Mouse (Mus musculus) brain, embryonic 14.5 days (tissue): ENCODE measurements at regions not wholly inside any gene's neighbourhood (a gene's known extent, or its start where the extent isn't known, plus 50 kb on each side); places are given as distances from the start of the nearest gene placed in this dataset.

Experiments used
- DNase-seq: peaks from one replicate; pipeline ENCODE4 v3.0.0-alpha.2; 2011; ENCODE audit warnings: low read depth
- CTCF ChIP-seq: fragments of 200-500 bp; IDR thresholded peaks from 2 replicates; pipeline ENCODE4 v1.5.1; 2012; ENCODE audit warnings: inconsistent platforms, mild to moderate bottlenecking, moderate library complexity, borderline replicate concordance; ENCODE audit not compliant: insufficient read depth, insufficient read length; ENCODE audit errors: extremely low read depth
- POLR2A ChIP-seq: fragments of 200-500 bp; IDR thresholded peaks from 2 replicates; pipeline ENCODE4 v1.6.1; 2012; ENCODE audit warnings: mild to moderate bottlenecking, inconsistent platforms, borderline replicate concordance; ENCODE audit not compliant: poor library complexity, insufficient read depth, insufficient read length, severe bottlenecking; ENCODE audit errors: extremely low read depth

DNA sequence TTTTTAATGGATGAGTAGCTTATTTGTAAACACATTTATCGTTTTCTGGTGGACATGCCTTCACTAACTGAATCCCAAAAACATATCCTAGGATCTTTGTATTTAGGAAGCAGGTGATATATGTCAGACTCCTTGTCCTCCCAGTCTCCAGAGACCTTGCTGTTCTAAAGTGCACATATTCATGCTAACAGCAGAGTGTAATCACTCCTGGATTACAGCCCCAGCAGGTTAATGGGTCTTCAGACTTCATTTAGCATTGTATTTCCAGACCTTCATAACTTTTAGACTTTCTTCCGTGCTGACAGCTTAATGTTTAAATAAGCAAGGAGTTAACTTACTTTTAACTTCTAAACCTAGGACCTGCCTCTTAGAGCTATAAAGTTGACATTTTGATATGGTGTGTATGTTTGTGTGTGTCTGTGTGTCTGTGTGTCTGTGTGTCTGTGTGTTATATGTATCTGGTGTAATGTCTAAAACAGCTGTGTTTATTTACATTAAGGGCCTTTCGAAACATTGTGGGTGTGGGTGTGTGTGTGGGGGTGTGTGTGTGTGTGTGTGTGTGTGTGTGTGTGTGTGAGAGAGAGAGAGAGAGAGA, 398.3 kb downstream of the Gm4340 start:
- TF ChIP-seq POLR2A (no peak), CTCF (no peak)
- DNase-seq: no peak

GRCm38 (mm10) chr10:104595920-104596319, 402.1 kb downstream of the Gm4340 start:
- DNase-seq: no peak
- TF ChIP-seq POLR2A (no peak), CTCF (no peak)

- TF ChIP-seq POLR2A (no peak), CTCF (no peak)
- no peak for DNase-seq
Observed at GRCm38 (mm10) chr10:104627629-104628028, 433.8 kb downstream of the Gm4340 start.

DNA sequence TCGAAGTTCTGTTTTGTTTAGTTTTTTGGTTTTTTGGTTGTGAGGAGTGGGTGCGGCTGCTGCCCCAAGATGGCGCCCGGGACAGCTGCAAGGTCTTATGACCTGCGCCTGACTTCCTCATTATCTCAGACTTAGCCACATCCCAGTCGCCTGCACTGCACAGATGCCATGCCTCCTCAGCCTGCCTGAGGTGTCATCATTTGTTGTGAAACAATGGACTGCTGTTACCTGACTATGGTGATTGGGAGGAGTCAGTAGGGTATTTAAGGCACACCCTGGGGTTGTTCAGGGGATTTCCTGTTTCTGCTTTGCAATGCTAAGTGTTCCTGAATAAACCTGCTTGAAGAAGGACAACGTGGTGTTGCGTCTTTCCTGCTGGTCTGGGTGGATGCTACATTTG, 457.2 kb downstream of the Gm4340 start:
- TF ChIP-seq POLR2A (no peak), CTCF (no peak)
- no peak for DNase-seq

DNA sequence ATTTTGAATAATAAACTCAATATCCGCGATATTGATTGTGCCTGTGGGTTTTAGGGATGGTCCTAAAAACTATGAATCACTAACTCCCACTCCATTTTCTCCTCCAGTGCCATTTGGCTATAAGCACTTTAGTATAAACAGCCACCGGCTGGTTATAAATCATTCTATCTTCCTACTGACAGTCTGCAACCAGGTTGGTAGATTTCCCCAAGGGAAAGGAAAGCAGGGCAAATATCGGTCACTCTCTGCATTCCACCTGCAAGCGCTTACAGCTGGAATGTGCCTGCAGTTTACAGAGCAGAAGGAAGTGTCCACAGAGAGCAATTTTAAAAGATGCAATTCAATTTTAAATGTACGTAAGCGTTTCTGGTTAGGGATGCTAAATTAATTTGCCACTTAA, 466.5 kb downstream of the Gm4340 start:
- DNase-seq: peak; percentile 45
- TF ChIP-seq CTCF (no peak), POLR2A (no peak)

GRCm38 (mm10) chr10:104661672-104662071, 467.8 kb downstream of the Gm4340 start:
- TF ChIP-seq CTCF (no peak), POLR2A (no peak)
- peak; percentile 97 for DNase-seq

DNA sequence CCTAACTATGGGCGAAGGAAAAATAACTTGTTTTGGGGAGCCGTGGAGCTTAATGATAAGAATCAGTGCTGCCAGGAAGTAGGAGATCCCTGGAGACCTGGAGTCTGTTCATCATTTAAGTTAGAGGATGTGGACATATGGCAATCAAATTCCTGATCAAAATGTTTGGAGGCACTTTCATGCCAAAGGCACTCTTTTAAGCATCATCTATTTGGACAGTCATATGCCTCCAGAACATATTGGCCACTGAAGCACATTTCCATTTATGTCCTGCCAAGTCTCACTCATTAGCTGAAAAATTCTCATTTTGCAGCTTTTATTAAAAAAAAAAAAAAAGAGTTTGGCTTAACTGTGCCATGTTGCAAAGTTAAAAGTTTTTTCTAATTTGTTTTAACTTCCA, 474.4 kb downstream of the Gm4340 start:
- TF ChIP-seq CTCF (no peak), POLR2A (no peak)
- DNase-seq: peak; percentile 74

DNA sequence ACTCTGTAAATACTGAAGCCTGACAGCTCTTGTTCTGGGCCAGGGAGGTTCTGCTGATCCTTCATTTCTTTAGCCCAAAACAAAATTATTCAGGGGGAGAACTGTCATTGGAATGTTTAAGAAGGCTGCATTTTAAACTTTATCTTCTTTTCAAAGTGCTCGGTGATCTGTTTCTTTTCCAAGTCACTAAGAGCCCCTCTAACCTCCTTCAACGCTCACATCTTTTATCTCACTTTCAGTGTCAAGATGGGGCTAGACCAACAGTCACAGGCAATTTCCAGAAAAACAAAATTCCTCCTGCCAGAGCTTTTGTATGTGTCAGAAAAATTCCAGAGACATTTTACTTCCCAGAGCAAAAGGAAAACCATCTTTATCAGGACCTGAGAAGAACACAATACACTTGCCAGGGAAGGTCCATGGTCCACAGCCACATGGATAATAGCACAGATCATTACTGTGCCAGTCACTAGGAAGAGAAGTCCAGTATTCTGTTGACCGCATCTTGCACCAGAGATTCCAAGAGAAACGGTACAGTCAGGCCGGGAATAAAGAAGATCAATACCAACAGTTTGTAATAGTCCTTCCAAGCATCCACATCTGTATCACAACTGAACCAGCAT, 491.0 kb downstream of the Gm4340 start:
- no peak for TF ChIP-seq CTCF
- TF ChIP-seq POLR2A: no peak
- DNase-seq: no peak

DNA sequence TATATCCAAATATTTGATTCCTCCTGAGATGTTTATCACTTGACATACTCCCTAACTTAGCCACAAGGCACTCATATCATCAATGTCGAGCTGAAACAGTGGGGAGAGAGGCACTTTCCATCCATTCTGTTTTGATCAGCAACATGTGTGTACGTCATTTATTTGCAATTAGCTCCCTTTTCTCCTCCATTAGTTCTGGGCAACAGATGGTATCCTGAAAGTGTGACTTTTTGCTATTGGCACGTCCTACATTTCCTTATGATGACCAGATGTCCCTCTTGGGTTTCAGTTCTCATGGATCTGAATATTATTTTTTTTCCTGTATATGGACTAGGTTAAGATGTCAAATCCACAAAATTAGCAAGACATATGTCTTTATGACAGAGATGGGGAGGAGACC, 492.0 kb downstream of the Gm4340 start:
- DNase-seq: peak; percentile 89

GRCm38 (mm10) chr10:104686669-104687068, 492.8 kb downstream of the Gm4340 start:
- peak; percentile 95 for DNase-seq
- TF ChIP-seq CTCF (no peak), POLR2A (no peak)

More for the DNA sequence above, 492.0 kb downstream of the Gm4340 start:
- TF ChIP-seq POLR2A (no peak), CTCF (no peak)

DNA sequence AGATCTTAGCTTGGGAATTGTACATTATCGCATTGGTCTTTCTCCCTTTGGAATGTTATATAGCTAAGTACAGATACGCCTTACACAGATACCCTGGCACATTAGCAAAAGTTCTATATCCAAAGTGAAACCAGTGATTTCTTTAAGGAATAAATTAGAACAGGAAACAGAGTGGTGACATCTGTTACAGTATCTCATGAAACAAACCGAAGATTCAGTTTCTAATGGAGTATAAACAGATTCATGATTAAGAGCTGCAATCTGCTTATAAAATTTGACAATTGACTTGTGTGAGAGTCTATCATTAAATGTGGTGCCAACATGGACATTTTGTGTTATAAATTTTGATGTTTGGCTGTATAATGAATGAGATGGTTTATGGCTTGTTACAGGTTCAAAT, 501.1 kb downstream of the Gm4340 start:
- peak; percentile 53 for DNase-seq
- no peak for TF ChIP-seq POLR2A
- TF ChIP-seq CTCF: no peak

GRCm38 (mm10) chr10:104708926-104709325, 515.1 kb downstream of the Gm4340 start:
- TF ChIP-seq CTCF: no peak
- no peak for TF ChIP-seq POLR2A
- peak; percentile 59 for DNase-seq

DNA sequence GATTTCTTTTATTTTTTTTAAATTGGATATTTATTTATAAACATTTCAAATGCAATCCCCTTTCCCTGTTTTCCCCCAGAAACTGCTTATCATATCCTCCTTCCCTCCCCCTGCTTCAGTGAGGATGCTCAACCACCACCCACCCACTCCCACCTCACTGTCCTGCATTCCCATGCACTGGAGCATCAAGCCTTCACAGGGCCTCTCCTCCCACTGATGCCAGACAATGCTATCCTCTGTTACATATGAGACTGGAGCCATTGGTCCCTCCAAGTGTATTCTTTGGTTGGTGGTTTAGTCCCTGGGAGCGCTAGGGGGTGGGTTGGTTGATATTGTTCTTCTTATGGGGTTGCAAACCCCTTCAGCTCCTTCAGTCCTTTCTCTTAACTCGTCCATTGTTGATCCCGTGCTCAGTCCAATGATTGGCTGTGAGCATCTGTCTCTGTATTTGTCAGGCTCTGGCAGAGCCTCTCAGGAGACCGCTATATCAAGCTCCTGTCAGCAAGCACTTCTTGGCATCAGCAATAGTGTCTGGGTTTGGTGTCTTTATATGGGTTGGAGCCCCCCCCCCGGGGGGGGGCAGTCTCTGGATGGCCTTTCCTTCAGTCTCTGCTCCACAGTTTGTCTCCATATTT, 519.6 kb downstream of the Gm4340 start:
- peak; percentile 3 for DNase-seq
